Mouse (Mus musculus) stomach, embryonic 16.5 days (tissue): ENCODE measurements around the gene Arl1. TPM values are rescaled to one million over a fixed set of nuclear protein-coding genes. Genes with fewer than 3 reads are reported as not detected.

Source experiments
- ATAC-seq: fragments of 200-750 bp; cut with Nextera tagmentation; 2 replicates; pipeline ENCODE4 v1.8.0; 2017; ENCODE audit warnings: moderate number of reproducible peaks, moderate TSS enrichment; ENCODE audit not compliant: insufficient read depth, low FRiP score
- H3K27ac ChIP-seq: fragments of 300-500 bp; sonication (generic); 2 replicates; pipeline ENCODE4 v1.5.1; 2014; ENCODE audit warnings: low read length
- H3K27me3 ChIP-seq: fragments of 300-500 bp; sonication (generic); 2 replicates; pipeline ENCODE4 v1.6.1; 2014; ENCODE audit warnings: low read length, control low read depth, mixed read lengths; ENCODE audit not compliant: control insufficient read depth, insufficient read depth
- H3K36me3 ChIP-seq: fragments of 300-500 bp; sonication (generic); 2 replicates; pipeline ENCODE4 v1.6.1; 2014; ENCODE audit warnings: low read length; ENCODE audit not compliant: control insufficient read depth, insufficient read depth
- H3K4me1 ChIP-seq: fragments of 300-500 bp; sonication (generic); 2 replicates; pipeline ENCODE4 v1.6.1; 2014; ENCODE audit warnings: low read length, control low read depth, mixed read lengths; ENCODE audit not compliant: control insufficient read depth, insufficient read depth
- H3K4me2 ChIP-seq: fragments of 300-500 bp; sonication (generic); 2 replicates; pipeline ENCODE4 v1.6.1; 2014; ENCODE audit warnings: low read depth, low read length, mixed read lengths
- H3K4me3 ChIP-seq: fragments of 300-500 bp; sonication (generic); replicated peaks from 2 replicates; pipeline ENCODE4 v1.5.1; 2014; ENCODE audit warnings: mild to moderate bottlenecking, low read length
- H3K9ac ChIP-seq: fragments of 300-500 bp; sonication (generic); 2 replicates; pipeline ENCODE4 v1.6.1; 2014; ENCODE audit warnings: low read length
- H3K9me3 ChIP-seq: fragments of 300-500 bp; sonication (generic); replicated peaks from 2 replicates; pipeline ENCODE4 v1.6.1; 2016; ENCODE audit warnings: low read length, control low read depth; ENCODE audit not compliant: control insufficient read depth
- WGBS: fragments of 180-500 bp; shearing (Covaris S2); extraction: QIAGEN DNeasy Blood & Tissue Kit; methylation state at CpG from one replicate; pipeline ENCODE4 v1.1.7; 2014; 5-methylcytosine and 5-hydroxymethylcytosine counted together
- polyA plus RNA-seq: library from polyadenylated mRNA; unstranded; fragments of >200 nt; fragmentation: Nextera tagmentation; extraction: Ambion mirVana; gene quantifications from 2 replicates; pipeline ENCODE4 v1.2.1, GENCODE M21; 2015

The Arl1 gene
- polyA plus RNA-seq = 212 and 213 TPM in 2 replicates

DNA sequence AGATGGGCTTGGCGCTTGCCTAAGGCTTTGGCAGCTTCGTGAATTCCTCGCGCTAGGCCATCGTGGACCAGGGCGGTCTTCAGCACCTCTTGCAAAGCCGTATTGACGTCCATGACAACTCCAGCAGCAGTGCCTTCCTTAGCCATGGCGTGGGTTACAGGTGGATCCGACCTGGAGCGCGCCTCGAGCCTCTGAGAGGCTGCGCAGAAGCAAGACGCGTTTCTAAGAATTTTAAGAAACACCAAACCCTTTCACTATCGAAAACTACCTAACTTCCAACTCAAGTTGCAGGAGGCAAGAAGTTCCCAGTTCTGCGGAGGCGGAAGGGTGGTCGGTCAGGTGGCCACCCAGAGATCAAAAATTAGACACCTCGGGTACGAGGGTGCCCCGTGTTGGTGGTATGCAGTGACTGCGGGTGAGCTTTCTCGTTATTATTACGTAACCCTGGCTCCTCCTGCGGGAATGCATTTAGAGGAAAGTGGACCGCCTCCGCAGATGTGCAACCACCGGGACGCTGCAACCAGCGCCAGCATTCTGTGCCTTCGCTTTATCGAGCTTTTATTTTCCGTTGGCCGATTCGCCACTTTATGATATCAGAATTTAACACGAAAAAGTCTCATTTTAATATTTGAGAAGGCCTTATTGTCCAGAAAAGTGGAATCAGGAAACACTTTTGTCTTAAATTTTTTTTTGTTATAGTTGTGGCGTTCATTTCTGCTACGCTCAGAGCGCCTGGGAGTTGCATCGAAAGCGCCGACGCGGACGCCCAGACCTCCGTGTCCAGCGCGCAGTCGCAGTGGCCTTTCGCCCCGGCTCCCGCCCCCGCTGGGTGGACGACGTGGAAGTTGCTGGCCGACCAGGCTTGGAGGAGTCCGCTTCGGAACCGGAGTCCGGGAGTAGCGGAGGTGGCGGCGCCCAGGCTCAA is at the start of gene Arl1:
Gene Arl1, plus strand, starts transcription at position 288 of the 925 bp plus-strand sequence.
- H3K4me3 ChIP-seq = peak within 1 kb of the TSS; percentile 99
- H3K36me3 ChIP-seq = no peaks in the 10 kb centered on the region
- H3K9me3 ChIP-seq = no peaks in the 10 kb centered on the region
- under 1% methylated on average over 65 of the region's 65 CpGs for WGBS
- H3K9ac ChIP-seq = peak within 1 kb of the TSS; percentile 99
- peaks cover 13% of the 10 kb centered on the region for H3K4me1 ChIP-seq
- H3K27me3 ChIP-seq = no peaks in the 10 kb centered on the region
- peak within 1 kb of the TSS; percentile 92 for H3K27ac ChIP-seq
- peak; percentile 95 for ATAC-seq
- peak within 1 kb of the TSS; percentile 93 for H3K4me2 ChIP-seq

DNA sequence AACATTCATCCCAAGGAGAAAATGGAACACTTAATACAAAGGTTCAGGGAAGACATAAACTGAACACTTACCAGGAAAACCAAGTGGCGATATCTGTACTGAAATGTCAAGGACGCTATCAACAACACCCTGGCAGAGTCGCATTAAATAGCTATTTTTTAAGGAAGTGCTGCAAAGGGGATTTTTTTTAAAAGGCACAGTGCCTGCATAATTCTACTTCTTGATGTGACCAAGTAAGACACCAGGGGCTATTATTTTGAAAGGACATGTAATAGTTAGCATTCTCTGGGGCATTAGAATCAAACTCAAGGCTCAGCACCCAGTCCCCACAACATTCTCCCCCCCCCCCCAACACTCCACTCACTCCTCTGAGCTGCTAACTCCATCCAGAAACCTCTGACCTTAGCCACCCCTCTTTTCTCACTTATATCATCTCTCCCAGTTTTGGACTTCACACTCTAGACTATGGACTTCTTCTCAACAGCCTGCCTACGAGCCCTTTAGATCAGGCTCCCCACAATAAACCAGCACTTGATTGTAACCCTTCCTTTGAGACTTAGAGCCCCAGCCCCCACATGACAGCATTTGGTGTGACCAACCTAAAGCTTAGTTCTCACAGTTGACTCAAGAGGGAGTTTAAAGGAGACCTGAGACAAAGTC is 47.6 kb upstream of the Arl1 start:
- H3K36me3 ChIP-seq = no peaks in the 10 kb centered on the region
- no peaks in the 10 kb centered on the region for H3K9me3 ChIP-seq
- 66% methylated on average over 4 of the region's 4 CpGs for WGBS
- ATAC-seq = no peak
- H3K27me3 ChIP-seq = no peaks in the 10 kb centered on the region
- no peak overlapping the region for H3K4me3 ChIP-seq
- no peak overlapping the region for H3K9ac ChIP-seq
- H3K4me2 ChIP-seq = no peak overlapping the region
- H3K4me1 ChIP-seq = no peaks in the 10 kb centered on the region
- no peak overlapping the region for H3K27ac ChIP-seq

DNA sequence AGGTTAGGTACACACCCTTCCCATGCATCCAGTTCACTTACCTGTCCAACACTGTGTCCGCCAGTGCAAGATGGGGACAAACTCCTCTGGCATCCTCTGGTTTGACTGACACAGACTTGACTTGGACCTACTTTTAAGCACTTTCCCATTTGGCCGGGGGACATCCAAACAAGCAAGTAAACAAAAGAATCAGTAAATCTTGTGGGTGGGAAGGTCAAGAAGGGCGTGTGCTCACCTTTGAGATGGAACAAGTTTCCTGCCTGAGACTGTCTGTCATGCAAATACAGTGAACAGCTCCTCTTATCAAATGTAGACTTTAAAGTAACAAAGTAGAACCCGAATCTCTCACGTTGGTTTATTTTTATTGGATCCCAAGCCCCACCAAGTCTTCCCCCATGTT is 45.7 kb upstream of the Arl1 start, which contains the start of gene Spic:
Gene Spic, minus strand, starts transcription at position 91 of the 400 bp plus-strand sequence.
- Histone ChIP-seq H3K9me3 (no peaks in the 10 kb centered on the region), H3K27ac (no peak within 1 kb of the TSS), H3K9ac (no peak within 1 kb of the TSS), H3K36me3 (no peaks in the 10 kb centered on the region), H3K27me3 (no peaks in the 10 kb centered on the region), H3K4me2 (no peak within 1 kb of the TSS), H3K4me3 (no peak within 1 kb of the TSS), H3K4me1 (no peaks in the 10 kb centered on the region)
- no peak for ATAC-seq
- 67% methylated on average over 5 of the region's 5 CpGs for WGBS

DNA sequence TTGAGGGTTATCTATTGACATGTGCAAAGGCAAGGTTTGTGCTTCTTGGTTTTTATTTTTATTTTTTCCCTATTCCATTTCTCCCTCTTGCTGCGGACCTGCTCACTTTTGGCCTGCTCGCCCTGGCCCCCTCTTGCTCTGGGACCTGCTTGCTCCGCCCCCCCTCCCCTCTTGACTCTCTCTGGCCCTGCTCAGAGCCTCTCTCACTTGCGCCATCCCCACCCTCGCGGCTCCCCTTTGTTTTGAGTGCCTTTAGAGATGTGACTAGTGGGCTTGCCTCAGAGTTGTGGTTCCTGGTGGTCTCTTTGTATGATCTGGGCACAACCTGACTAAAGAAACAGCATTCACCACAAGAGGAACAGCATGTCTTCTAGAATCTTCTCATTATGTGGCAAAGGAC is 29.7 kb upstream of the Arl1 start:
- no peak overlapping the region for H3K9ac ChIP-seq
- H3K4me3 ChIP-seq = no peak overlapping the region
- H3K27me3 ChIP-seq = no peaks in the 10 kb centered on the region
- no peaks in the 10 kb centered on the region for H3K36me3 ChIP-seq
- H3K4me1 ChIP-seq = no peaks in the 10 kb centered on the region
- H3K9me3 ChIP-seq = no peaks in the 10 kb centered on the region
- no peak overlapping the region for H3K4me2 ChIP-seq
- H3K27ac ChIP-seq = no peak overlapping the region
- 72% methylated on average over 6 of the region's 6 CpGs for WGBS
- no peak for ATAC-seq

DNA sequence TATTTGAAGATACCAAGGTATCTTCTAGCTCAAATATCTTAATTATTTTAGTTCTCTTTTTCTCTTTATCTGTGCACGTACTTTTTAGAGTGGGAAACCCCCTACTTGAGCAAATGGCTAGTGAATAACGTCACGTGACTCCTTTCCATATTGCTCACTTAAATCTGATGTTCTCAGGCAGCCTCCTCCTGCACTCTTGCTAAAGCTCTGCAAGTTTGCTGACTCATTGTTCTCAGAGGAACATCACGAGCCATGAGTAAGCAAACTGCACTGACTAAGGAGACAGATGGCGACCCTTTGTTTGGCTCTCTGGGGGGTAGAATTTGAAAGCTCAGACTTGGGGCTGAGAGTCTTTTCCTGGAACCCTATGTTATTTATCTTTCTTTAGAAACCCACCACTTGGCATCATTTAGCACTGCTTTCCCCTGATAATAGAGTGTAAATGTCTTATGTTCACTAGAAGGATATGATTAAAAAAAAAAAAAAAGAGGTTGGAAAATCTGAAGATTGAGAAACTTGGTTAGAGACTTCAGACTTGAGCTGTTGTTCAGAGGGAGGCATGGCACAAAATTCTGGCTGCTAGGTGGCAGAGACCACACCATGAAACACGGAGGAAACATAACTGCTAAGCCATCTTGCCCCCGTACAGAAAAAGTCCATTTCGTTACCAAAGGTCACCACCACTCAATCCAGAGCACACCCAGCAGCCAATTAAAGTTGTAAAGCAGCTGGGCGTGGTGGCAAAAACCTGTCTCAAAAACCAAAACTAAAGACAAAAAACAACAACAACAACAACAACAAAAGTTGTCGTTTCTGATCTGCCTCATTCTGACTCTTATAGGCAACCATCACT is 21.8 kb upstream of the Arl1 start:
- Histone ChIP-seq H3K36me3 (no peaks in the 10 kb centered on the region), H3K9ac (no peak overlapping the region), H3K27ac (no peak overlapping the region), H3K9me3 (no peaks in the 10 kb centered on the region), H3K4me3 (no peak overlapping the region), H3K4me2 (no peak overlapping the region), H3K4me1 (no peaks in the 10 kb centered on the region), H3K27me3 (no peaks in the 10 kb centered on the region)
- ATAC-seq = no peak
- 59% methylated on average over 10 of the region's 10 CpGs for WGBS

DNA sequence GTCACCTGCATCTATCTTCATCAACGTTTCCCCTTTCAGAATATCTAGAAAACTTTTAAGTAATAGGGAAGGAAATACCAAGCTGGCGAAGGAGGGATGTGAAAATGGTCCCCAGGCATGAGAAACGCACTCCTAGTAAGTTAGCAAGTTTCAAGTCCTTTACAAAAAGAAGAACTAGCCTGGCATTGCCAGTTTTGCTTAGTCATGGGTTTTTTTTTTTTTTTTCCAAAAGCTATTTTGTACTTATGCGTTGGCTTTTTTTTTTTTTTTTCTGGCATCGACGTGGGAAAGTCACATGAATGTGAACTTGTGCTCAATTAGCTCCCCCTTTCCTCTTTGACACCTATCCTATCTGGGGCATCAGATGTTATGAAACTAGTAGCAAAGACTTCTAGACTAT is 18.3 kb upstream of the Arl1 start:
- Histone ChIP-seq H3K4me1 (no peaks in the 10 kb centered on the region), H3K27me3 (no peaks in the 10 kb centered on the region), H3K4me2 (no peak overlapping the region), H3K36me3 (no peaks in the 10 kb centered on the region), H3K9me3 (no peaks in the 10 kb centered on the region), H3K27ac (no peak overlapping the region), H3K9ac (no peak overlapping the region), H3K4me3 (no peak overlapping the region)
- ATAC-seq = no peak
- WGBS = 79% methylated on average over 6 of the region's 6 CpGs

DNA sequence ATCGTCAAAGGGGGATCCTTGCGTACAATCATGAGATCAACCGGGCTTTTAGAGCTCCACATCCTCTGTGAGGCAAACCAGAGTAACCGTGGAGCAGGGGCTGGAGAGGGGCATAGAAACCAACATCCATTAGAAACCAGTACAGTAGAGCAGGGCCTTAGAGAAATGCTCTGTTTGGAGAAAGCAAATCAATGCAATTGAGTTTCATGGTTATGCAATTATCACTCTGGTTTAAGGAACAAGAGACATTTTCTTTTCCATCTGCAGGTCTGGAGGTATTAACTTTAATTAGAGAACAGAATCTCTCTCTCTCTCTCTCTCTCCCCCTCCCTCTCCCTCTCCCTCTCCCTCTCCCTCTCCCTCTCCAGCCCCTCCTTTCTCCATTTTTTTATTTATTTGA is 15.9 kb upstream of the Arl1 start:
- no peak overlapping the region for H3K27ac ChIP-seq
- H3K4me3 ChIP-seq = no peak overlapping the region
- H3K9me3 ChIP-seq = no peaks in the 10 kb centered on the region
- no peak for ATAC-seq
- no peaks in the 10 kb centered on the region for H3K27me3 ChIP-seq
- H3K4me1 ChIP-seq = no peaks in the 10 kb centered on the region
- 77% methylated on average over 4 of the region's 4 CpGs for WGBS
- no peaks in the 10 kb centered on the region for H3K36me3 ChIP-seq
- no peak overlapping the region for H3K4me2 ChIP-seq
- no peak overlapping the region for H3K9ac ChIP-seq

DNA sequence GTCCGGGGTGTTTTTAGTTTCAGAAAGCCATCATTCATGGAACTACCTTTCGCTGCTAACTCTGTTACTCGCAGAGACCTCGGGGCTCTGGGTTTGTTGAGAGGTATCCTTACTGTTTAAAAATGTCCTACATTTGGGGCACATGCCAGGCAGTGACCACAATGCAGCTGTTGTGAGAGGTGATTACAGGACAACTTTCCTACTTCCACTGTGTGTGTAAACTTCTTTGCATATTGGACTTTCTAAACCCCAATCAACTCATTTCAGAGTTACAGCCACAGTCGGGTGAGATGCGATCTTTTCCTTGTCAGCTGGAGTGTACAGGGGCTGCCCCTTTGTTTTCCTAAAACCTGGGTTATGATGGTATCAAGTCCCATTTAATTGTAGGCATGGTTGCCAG is 15.0 kb upstream of the Arl1 start:
- H3K9ac ChIP-seq = no peak overlapping the region
- ATAC-seq = no peak
- H3K4me2 ChIP-seq = no peak overlapping the region
- H3K9me3 ChIP-seq = no peaks in the 10 kb centered on the region
- no peaks in the 10 kb centered on the region for H3K27me3 ChIP-seq
- H3K4me1 ChIP-seq = no peaks in the 10 kb centered on the region
- H3K36me3 ChIP-seq = no peaks in the 10 kb centered on the region
- no peak overlapping the region for H3K27ac ChIP-seq
- no peak overlapping the region for H3K4me3 ChIP-seq
- WGBS = 82% methylated on average over 6 of the region's 6 CpGs
